Mouse (Mus musculus) right cerebral cortex, adult 18-20 months (tissue): Measurements from ENCODE around the gene Aunip.
A peak's percentile ranks its signal among the peaks of the same experiment; 100 is the strongest.

Experiments
- DNase-seq: peaks from one replicate; pipeline ENCODE4 v3.0.0; 2022; ENCODE audit warnings: mixed read lengths

Gene Aunip

GRCm38 (mm10) chr4:134510845-134511411, at the start of gene Aunip:
TSS of gene Aunip (plus strand) at chr4:134510999.
- DNase-seq: peak; percentile 84

GRCm38 (mm10) chr4:134461252-134461651, 49.5 kb upstream of the Aunip start:
- DNase-seq: no peak

- DNase-seq: no peak
These were observed 45.0 kb upstream of the Aunip start for GRCm38 (mm10) chr4:134465789-134466188.

GRCm38 (mm10) chr4:134466381-134467262, 44.2 kb upstream of the Aunip start:
- no peak for DNase-seq

- no peak for DNase-seq
These were observed 43.2 kb upstream of the Aunip start for GRCm38 (mm10) chr4:134467435-134468214.

GRCm38 (mm10) chr4:134468215-134468575, 42.6 kb upstream of the Aunip start, which contains the start of gene Stmn1:
TSS of gene Stmn1 (plus strand) at chr4:134468320.
- peak; percentile 97 for DNase-seq

- DNase-seq: peak; percentile 96
These were observed 42.1 kb upstream of the Aunip start for GRCm38 (mm10) chr4:134468578-134469266.

GRCm38 (mm10) chr4:134469341-134469796, 41.4 kb upstream of the Aunip start:
- no peak for DNase-seq

- no peak for DNase-seq
These were observed 40.8 kb upstream of the Aunip start for GRCm38 (mm10) chr4:134469985-134470384.

- DNase-seq: no peak
These were observed 39.3 kb upstream of the Aunip start for GRCm38 (mm10) chr4:134471469-134471868.

GRCm38 (mm10) chr4:134473764-134474163, 37.0 kb upstream of the Aunip start:
- DNase-seq: no peak

- no peak for DNase-seq
These were observed 36.6 kb upstream of the Aunip start for GRCm38 (mm10) chr4:134474240-134474639.

GRCm38 (mm10) chr4:134476899-134477298, 33.9 kb upstream of the Aunip start:
- DNase-seq: no peak

- peak; percentile 91 for DNase-seq
These were observed 32.8 kb upstream of the Aunip start for GRCm38 (mm10) chr4:134478031-134478430.

GRCm38 (mm10) chr4:134479839-134480238, 31.0 kb upstream of the Aunip start:
- no peak for DNase-seq

GRCm38 (mm10) chr4:134480864-134481263, 29.9 kb upstream of the Aunip start:
- DNase-seq: peak; percentile 75

GRCm38 (mm10) chr4:134481270-134481669, 29.5 kb upstream of the Aunip start:
- no peak for DNase-seq

GRCm38 (mm10) chr4:134482442-134482841, 28.4 kb upstream of the Aunip start:
- DNase-seq: no peak

- DNase-seq: no peak
These were observed 27.6 kb upstream of the Aunip start for GRCm38 (mm10) chr4:134483078-134483688.

- DNase-seq: peak; percentile 87
These were observed 27.1 kb upstream of the Aunip start for GRCm38 (mm10) chr4:134483696-134484095.

GRCm38 (mm10) chr4:134484231-134484630, 26.6 kb upstream of the Aunip start:
- DNase-seq: no peak
